Mouse (Mus musculus) lung, postnatal 0 days (tissue): ENCODE data around the gene Ptprs.

Source experiments
- CTCF ChIP-seq: IDR thresholded peaks from 2 replicates; pipeline ENCODE4 v1.5.1; 2016; ENCODE audit warnings: antibody characterized with exemption, mild to moderate bottlenecking
- EP300 ChIP-seq: IDR thresholded peaks from 2 replicates; pipeline ENCODE4 v1.6.1; 2016; ENCODE audit warnings: antibody characterized with exemption, mild to moderate bottlenecking, control low read depth

DNA sequence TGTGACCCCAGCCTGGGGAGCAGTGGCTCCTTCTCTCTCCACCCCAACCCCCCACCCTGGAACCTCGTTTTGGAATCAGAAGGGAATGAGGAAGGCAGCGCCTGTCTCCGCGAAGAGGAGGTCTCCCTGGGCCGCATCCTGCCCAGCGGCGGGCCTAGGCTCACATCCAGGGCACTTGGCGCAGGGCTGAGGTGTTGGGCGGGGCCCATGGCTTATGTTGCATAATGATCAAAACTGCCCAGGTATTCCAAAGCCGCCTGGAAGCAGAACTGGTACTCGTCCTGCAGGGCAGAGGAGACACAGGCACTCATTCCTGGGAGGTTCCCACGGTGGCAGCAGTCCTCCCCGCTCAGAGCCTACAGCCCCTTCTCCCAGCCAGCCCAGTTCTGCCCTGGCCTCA lies 63.2 kb downstream of the Ptprs start:
- TF ChIP-seq CTCF (no peak), EP300 (no peak)
